Mouse (Mus musculus): ENCODE measurements around the gene Nr1h2. TPM values are rescaled to one million over a fixed set of nuclear protein-coding genes. Genes with fewer than 3 reads are reported as not detected.

Nr1h2 gene
- polyA plus RNA-seq, 1 experiment from 2014 or later = 57.2 TPM

DNA sequence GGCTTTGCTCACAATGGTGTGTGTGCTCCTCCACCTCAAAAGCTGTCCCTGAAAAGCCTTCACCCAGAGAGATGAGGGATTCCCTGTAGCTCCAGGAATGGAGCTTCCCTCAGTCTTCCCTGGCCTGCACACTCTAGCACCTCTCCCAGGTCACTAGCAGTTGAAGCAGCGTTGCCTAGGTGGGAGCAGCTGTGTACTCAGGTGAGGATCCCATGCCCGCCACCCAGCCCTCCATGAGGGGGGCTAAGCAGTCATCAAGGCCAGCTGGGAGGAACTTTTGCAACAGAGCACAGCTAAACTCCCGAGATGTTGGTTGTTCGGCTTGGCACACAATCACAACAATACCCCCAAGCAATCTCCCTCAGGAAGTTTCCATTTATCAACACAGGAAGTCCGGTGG, 29.0 kb upstream of the Nr1h2 start:
- no peak for ATAC-seq (ENCODE audit: low read depth)
- WGBS = 79% methylated on average over 5 of the region's 5 CpGs
- no peak overlapping the region for H3K9ac ChIP-seq (replicated peaks; ENCODE audit: low read depth, low read length)
- H3K4me1 ChIP-seq (ENCODE audit: control insufficient read depth, insufficient read depth, low read length) = peaks cover 5% of the 10 kb centered on the region; the same call in 1 of the 2 replicates
- no peaks in the 10 kb centered on the region for H3K36me3 ChIP-seq (ENCODE audit: control insufficient read depth, insufficient read depth, low read length)
- no peaks in the 10 kb centered on the region for H3K9me3 ChIP-seq (ENCODE audit: control insufficient read depth, low read length)
- no peak overlapping the region for H3K27ac ChIP-seq (ENCODE audit: low read depth, low read length)
- no peak overlapping the region for H3K4me2 ChIP-seq (ENCODE audit: low read depth, low read length)
- no peak overlapping the region for H3K4me3 ChIP-seq (ENCODE audit: low read depth, low read length)
- peaks cover 2% of the 10 kb centered on the region; the same call in 1 of the 2 replicates for H3K27me3 ChIP-seq (ENCODE audit: control insufficient read depth, insufficient read depth, low read length)

DNA sequence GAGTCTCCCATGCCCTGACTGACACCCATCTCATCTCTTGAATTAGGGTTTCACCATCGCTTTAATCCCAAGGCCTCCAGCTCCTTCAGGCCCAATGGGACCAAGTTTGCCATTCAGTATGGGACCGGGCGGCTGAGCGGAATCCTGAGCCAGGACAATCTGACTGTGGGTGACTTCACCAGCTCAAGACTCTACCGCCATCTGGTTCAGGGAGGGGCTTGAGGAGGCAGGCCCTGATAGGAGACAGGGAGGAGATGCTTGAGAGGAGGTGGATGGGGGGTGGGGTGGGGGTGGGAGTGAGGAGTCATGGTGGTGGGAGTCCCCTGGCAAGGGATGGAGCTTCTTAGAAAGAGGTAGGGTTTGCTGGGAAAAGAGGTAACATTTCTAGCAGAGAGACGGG, 27.9 kb upstream of the Nr1h2 start:
- 78% methylated on average over 6 of the region's 6 CpGs for WGBS
- no peak overlapping the region for H3K4me3 ChIP-seq (ENCODE audit: low read depth, low read length)
- H3K27ac ChIP-seq (ENCODE audit: low read depth, low read length) = no peak overlapping the region

DNA sequence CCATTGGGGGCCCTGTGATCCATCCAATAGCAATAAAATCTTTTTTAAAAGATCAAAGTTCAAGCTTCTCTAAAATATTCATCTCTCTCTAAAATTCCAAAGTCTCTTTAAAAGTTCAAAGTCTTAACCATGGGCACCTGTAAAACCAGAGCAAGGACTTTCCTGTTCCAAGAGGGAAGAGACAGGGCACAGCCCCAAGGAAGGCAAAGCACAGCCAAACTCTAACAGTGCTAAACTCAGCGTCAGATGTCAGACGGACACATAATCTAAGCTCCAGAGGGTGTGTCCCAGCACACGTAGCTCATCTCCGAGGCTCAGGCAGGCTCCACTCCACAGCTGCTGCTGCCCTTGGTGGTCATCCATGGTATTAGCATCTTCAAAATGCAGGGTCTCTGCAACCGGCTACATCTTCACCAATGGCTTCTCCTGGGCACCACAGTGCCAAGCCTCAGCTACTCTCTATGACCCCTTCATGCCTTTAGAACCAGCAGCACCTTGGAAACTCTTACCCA, 22.6 kb upstream of the Nr1h2 start:
- WGBS = 58% methylated on average over 5 of the region's 5 CpGs
- Histone ChIP-seq H3K4me3 (ENCODE audit: low read depth, low read length) (no peak overlapping the region), H3K4me2 (ENCODE audit: low read depth, low read length) (no peak overlapping the region), H3K36me3 (ENCODE audit: control insufficient read depth, insufficient read depth, low read length) (no peaks in the 10 kb centered on the region), H3K27me3 (ENCODE audit: control insufficient read depth, insufficient read depth, low read length) (no peaks in the 10 kb centered on the region), H3K9me3 (ENCODE audit: control insufficient read depth, low read length) (no peaks in the 10 kb centered on the region), H3K27ac (ENCODE audit: low read depth, low read length) (no peak overlapping the region), H3K9ac (replicated peaks; ENCODE audit: low read depth, low read length) (no peak overlapping the region), H3K4me1 (ENCODE audit: control insufficient read depth, insufficient read depth, low read length) (no peaks in the 10 kb centered on the region)
- ATAC-seq (ENCODE audit: low read depth) = no peak

More for the DNA sequence above, 27.9 kb upstream of the Nr1h2 start:
- H3K9ac ChIP-seq (replicated peaks; ENCODE audit: low read depth, low read length) = no peak overlapping the region
- H3K4me1 ChIP-seq (ENCODE audit: control insufficient read depth, insufficient read depth, low read length) = no peaks in the 10 kb centered on the region
- H3K36me3 ChIP-seq (ENCODE audit: control insufficient read depth, insufficient read depth, low read length) = no peaks in the 10 kb centered on the region
- no peaks in the 10 kb centered on the region for H3K9me3 ChIP-seq (ENCODE audit: control insufficient read depth, low read length)
- ATAC-seq (ENCODE audit: low read depth) = no peak
- no peaks in the 10 kb centered on the region for H3K27me3 ChIP-seq (ENCODE audit: control insufficient read depth, insufficient read depth, low read length)
- no peak overlapping the region for H3K4me2 ChIP-seq (ENCODE audit: low read depth, low read length)

DNA sequence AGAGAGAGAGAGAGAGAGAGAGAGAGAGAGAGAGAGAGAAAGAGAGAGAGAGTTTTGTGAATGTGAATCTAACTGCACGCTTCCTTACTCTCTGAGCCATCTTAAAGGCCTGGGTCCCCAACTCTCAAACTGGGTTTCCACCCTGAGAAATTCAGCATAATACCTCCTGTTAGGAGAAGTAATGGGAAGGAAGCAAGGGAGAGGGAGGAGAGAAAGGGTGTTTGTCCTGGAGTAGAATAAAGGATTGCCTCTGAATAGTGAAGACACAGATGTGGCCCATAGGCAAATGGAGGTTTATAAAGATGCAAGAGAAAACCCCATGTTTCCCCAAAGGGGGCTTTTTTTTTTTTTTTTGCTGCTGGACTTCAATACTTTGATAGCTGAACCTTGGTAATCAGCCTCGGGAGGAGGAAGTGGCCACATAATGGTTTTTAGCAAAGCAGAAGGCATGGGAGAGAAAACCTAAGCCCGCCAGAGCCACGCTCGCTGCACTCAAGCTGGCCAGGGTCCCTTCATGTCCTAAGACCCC, 19.3 kb upstream of the Nr1h2 start:
- no peaks in the 10 kb centered on the region for H3K36me3 ChIP-seq (ENCODE audit: control insufficient read depth, insufficient read depth, low read length)
- no peaks in the 10 kb centered on the region for H3K4me1 ChIP-seq (ENCODE audit: control insufficient read depth, insufficient read depth, low read length)
- H3K9me3 ChIP-seq (ENCODE audit: control insufficient read depth, low read length) = no peaks in the 10 kb centered on the region
- no peaks in the 10 kb centered on the region for H3K27me3 ChIP-seq (ENCODE audit: control insufficient read depth, insufficient read depth, low read length)
- no peak overlapping the region for H3K4me3 ChIP-seq (ENCODE audit: low read depth, low read length)
- H3K27ac ChIP-seq (ENCODE audit: low read depth, low read length) = no peak overlapping the region
- no peak overlapping the region for H3K4me2 ChIP-seq (ENCODE audit: low read depth, low read length)
- WGBS = 79% methylated on average over 5 of the region's 5 CpGs
- no peak for ATAC-seq (ENCODE audit: low read depth)
- no peak overlapping the region for H3K9ac ChIP-seq (replicated peaks; ENCODE audit: low read depth, low read length)

DNA sequence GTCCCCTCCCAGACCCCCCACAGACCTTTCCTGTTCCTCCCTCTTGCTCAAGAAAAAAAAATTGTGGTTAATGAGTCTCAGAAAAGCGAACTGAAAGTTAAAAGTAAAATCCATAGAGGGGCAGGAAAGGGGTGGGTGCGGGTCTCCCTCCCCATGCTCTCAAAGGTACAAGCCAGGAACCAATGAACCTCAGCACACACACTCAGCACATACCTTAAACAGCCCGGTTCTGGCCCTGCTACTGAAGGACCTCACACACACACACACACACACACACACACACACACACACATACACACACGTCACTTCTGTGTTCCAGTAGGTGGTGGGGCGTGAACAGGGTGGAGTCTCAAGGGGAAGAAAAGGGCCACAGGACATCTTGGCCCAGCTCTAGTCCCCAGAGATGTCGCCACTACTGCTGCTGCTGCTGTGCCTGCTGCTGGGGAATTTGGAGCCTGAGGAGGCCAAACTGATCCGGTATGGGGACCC, 18.5 kb upstream of the Nr1h2 start, which contains the start of gene Napsa:
Gene Napsa, plus strand, starts transcription at position 168 of the 489 bp plus-strand sequence.
- Histone ChIP-seq H3K4me2 (ENCODE audit: low read depth, low read length) (no peak within 1 kb of the TSS), H3K4me3 (ENCODE audit: low read depth, low read length) (no peak within 1 kb of the TSS), H3K27me3 (ENCODE audit: control insufficient read depth, insufficient read depth, low read length) (no peaks in the 10 kb centered on the region), H3K9me3 (ENCODE audit: control insufficient read depth, low read length) (no peaks in the 10 kb centered on the region), H3K36me3 (ENCODE audit: control insufficient read depth, insufficient read depth, low read length) (no peaks in the 10 kb centered on the region), H3K9ac (replicated peaks; ENCODE audit: low read depth, low read length) (no peak within 1 kb of the TSS), H3K4me1 (ENCODE audit: control insufficient read depth, insufficient read depth, low read length) (no peaks in the 10 kb centered on the region), H3K27ac (ENCODE audit: low read depth, low read length) (no peak within 1 kb of the TSS)
- 37% methylated on average over 7 of the region's 7 CpGs for WGBS
- ATAC-seq (ENCODE audit: low read depth) = no peak

DNA sequence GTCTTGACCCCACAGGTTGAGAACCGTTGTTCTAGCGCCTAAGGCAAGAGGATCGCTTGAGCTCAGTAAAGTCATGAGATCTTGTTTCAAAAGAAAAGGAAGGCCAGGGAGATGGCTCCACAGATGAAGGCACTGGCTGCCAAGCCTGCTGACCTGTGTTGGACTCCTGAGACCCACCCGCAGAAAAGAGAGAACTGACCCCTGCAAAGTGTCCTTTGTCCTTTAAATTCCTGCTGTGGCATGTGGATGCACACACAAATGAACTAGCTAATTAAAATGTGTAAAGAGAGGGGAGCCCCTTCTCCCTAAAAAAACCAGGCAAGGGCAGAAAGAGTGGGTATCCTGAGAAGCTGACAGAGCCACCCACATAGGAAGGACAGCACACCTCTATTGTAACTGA, 18.1 kb upstream of the Nr1h2 start:
- no peak overlapping the region for H3K9ac ChIP-seq (replicated peaks; ENCODE audit: low read depth, low read length)
- ATAC-seq (ENCODE audit: low read depth) = no peak

DNA sequence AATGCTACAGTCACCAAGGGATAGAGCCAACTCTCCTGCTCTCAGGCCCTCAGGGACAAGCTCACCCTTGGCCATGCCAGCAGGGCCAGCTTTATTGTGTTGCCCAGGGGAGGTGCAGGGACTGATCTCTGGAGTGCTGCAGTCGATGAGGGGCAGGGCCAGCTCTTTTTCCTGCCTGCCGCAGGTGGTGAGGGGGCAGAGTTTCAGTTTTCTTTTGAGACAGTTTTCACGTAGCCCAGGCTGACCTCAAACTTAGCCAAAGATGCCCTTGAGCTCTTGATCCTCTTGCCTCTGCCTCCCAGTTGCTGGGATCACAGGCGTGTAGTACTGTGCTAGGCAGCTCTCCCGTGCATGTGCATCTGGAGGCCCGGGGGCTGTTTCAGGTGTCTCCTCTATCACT, 17.2 kb upstream of the Nr1h2 start:
- Histone ChIP-seq H3K4me1 (ENCODE audit: control insufficient read depth, insufficient read depth, low read length) (no peaks in the 10 kb centered on the region), H3K36me3 (ENCODE audit: control insufficient read depth, insufficient read depth, low read length) (no peaks in the 10 kb centered on the region), H3K9me3 (ENCODE audit: control insufficient read depth, low read length) (no peaks in the 10 kb centered on the region), H3K4me2 (ENCODE audit: low read depth, low read length) (no peak overlapping the region), H3K27ac (ENCODE audit: low read depth, low read length) (no peak overlapping the region), H3K27me3 (ENCODE audit: control insufficient read depth, insufficient read depth, low read length) (no peaks in the 10 kb centered on the region), H3K4me3 (ENCODE audit: low read depth, low read length) (no peak overlapping the region), H3K9ac (replicated peaks; ENCODE audit: low read depth, low read length) (no peak overlapping the region)
- 79% methylated on average over 6 of the region's 6 CpGs for WGBS
- no peak for ATAC-seq (ENCODE audit: low read depth)

More for the DNA sequence above, 18.1 kb upstream of the Nr1h2 start:
- Histone ChIP-seq H3K4me3 (ENCODE audit: low read depth, low read length) (no peak overlapping the region), H3K27me3 (ENCODE audit: control insufficient read depth, insufficient read depth, low read length) (no peaks in the 10 kb centered on the region), H3K9me3 (ENCODE audit: control insufficient read depth, low read length) (no peaks in the 10 kb centered on the region), H3K4me1 (ENCODE audit: control insufficient read depth, insufficient read depth, low read length) (no peaks in the 10 kb centered on the region), H3K27ac (ENCODE audit: low read depth, low read length) (no peak overlapping the region), H3K4me2 (ENCODE audit: low read depth, low read length) (no peak overlapping the region), H3K36me3 (ENCODE audit: control insufficient read depth, insufficient read depth, low read length) (no peaks in the 10 kb centered on the region)
- 62% methylated on average over 4 of the region's 4 CpGs for WGBS

DNA sequence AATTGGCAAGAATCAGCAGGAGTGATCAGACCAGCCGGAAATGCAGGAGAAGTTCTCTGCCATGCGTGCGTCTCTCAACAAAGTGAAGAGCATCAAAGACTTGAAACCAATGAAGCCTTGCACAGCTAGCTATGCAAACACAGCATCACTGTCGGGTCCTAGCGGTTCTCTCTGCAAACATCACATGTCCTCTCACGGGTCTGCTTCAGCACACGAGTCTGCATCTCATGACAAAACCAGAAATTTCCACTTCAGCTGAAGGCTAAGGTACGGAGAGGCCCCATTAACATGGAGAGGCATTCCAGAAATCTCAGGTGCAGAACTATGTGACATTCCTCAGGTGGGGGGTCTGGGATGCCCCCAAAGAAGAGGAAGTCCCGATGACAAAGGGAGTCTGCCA, 15.1 kb upstream of the Nr1h2 start:
- Histone ChIP-seq H3K4me1 (ENCODE audit: control insufficient read depth, insufficient read depth, low read length) (no peaks in the 10 kb centered on the region), H3K9me3 (ENCODE audit: control insufficient read depth, low read length) (no peaks in the 10 kb centered on the region), H3K4me2 (ENCODE audit: low read depth, low read length) (no peak overlapping the region), H3K27me3 (ENCODE audit: control insufficient read depth, insufficient read depth, low read length) (no peaks in the 10 kb centered on the region), H3K36me3 (ENCODE audit: control insufficient read depth, insufficient read depth, low read length) (no peaks in the 10 kb centered on the region), H3K9ac (replicated peaks; ENCODE audit: low read depth, low read length) (no peak overlapping the region), H3K27ac (ENCODE audit: low read depth, low read length) (no peak overlapping the region), H3K4me3 (ENCODE audit: low read depth, low read length) (no peak overlapping the region)
- ATAC-seq (ENCODE audit: low read depth) = no peak
- WGBS = 81% methylated on average over 9 of the region's 9 CpGs

DNA sequence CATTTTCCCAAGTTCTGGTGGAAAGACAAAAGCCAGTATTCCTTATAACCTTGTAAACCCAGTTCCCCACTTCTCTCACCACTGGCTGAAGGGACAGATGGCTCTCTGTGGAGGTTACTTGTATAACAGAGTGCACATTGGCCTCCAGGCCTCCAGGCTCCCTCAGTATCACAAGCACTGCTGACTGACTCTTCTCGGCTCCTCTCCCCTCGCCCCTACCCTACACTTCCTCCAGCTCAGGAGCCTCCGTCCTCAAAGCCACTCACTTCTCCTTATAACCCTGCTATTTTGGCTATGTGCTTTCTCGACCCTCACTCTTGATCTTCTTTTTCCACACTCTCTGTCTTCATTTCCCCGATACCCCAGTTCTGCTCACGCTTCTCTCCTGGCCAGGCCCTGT, 11.7 kb upstream of the Nr1h2 start:
- Histone ChIP-seq H3K4me2 (ENCODE audit: low read depth, low read length) (no peak overlapping the region), H3K4me3 (ENCODE audit: low read depth, low read length) (no peak overlapping the region), H3K27me3 (ENCODE audit: control insufficient read depth, insufficient read depth, low read length) (no peaks in the 10 kb centered on the region), H3K9ac (replicated peaks; ENCODE audit: low read depth, low read length) (no peak overlapping the region), H3K9me3 (ENCODE audit: control insufficient read depth, low read length) (no peaks in the 10 kb centered on the region), H3K27ac (ENCODE audit: low read depth, low read length) (no peak overlapping the region), H3K36me3 (ENCODE audit: control insufficient read depth, insufficient read depth, low read length) (no peaks in the 10 kb centered on the region), H3K4me1 (ENCODE audit: control insufficient read depth, insufficient read depth, low read length) (no peaks in the 10 kb centered on the region)
- no peak for ATAC-seq (ENCODE audit: low read depth)
- WGBS = 69% methylated on average over 6 of the region's 6 CpGs

All from neural tube, embryonic 14.5 days (tissue).